Mouse (Mus musculus) T-helper 17 cell (primary cell): ENCODE data around the gene Ptdss2.

ENCODE experiments used
- in situ Hi-C, 2 experiments: fragments of 300-600 bp; cut with MboI, MseI; formaldehyde crosslinking; loops; 1 replicate in 1 of 2; 2 replicates in 1 of 2; pipeline ENCODE4 v1.15.1; 2025; ENCODE audit warnings: high pct_unique_total_duplicates in 2 of 2

Ptdss2 gene

GRCm38 (mm10) chr7:141169866-141170265, 47.7 kb downstream of the Ptdss2 start:
- in situ Hi-C loops: loop anchor here (5.0 to 10.0 kb wide), 7 partner anchors 38 to 1195 kb away; partner anchors contain the start of genes 6430531B16Rik (in 1 of the 2), B4galnt4 (in 1 of the 2) and Olfr525 (in 1 of the 2)

- in situ Hi-C loops: loop anchor here (5.0 to 10.0 kb wide), 5 partner anchors 75 to 1198 kb away; partner anchors contain the start of genes 6430531B16Rik (in 1 of the 2) and B4galnt4 (in 1 of the 2)
Observed at GRCm38 (mm10) chr7:141172116-141173006, 50.2 kb downstream of the Ptdss2 start, which contains the start of gene Rnh1. Gene Rnh1 (minus strand): TSS chr7:141172857.

- in situ Hi-C loops: loop anchor here (5.0 to 10.0 kb wide), 5 partner anchors 76 to 1199 kb away; partner anchors contain the start of genes 6430531B16Rik (in 1 of the 2) and B4galnt4 (in 1 of the 2)
Observed at GRCm38 (mm10) chr7:141173323-141173850, 51.2 kb downstream of the Ptdss2 start.

- in situ Hi-C loops: loop anchor here (5.0 to 10.0 kb wide), 5 partner anchors 83 to 1200 kb away; partner anchors contain the start of genes 6430531B16Rik (in 1 of the 2), B4galnt4 (in 1 of the 2), Gm45717 (in 1 of the 2) and Ifitm2 (in 1 of the 2)
Observed at GRCm38 (mm10) chr7:141175068-141175467, 52.9 kb downstream of the Ptdss2 start.

- in situ Hi-C loops: loop anchor here (5.0 to 10.0 kb wide), 5 partner anchors 84 to 1201 kb away; partner anchors contain the start of genes 6430531B16Rik (in 1 of the 2), B4galnt4 (in 1 of the 2), Gm45717 (in 1 of the 2) and Ifitm2 (in 1 of the 2)
Observed at GRCm38 (mm10) chr7:141176173-141176572, 54.0 kb downstream of the Ptdss2 start.

GRCm38 (mm10) chr7:141188194-141188593, 66.0 kb downstream of the Ptdss2 start:
- in situ Hi-C loops: loop anchor here in 1 of 2 experiments (5.0 kb wide), 1 partner anchor 346 kb away; no protein-coding TSS in a partner anchor

GRCm38 (mm10) chr7:141188733-141189132, 66.6 kb downstream of the Ptdss2 start:
- in situ Hi-C loops: loop anchor here in 1 of 2 experiments (5.0 kb wide), 1 partner anchor 346 kb away; no protein-coding TSS in a partner anchor

GRCm38 (mm10) chr7:141190220-141190619, 68.0 kb downstream of the Ptdss2 start:
- in situ Hi-C loops: no loop called here

GRCm38 (mm10) chr7:141191036-141191435, 68.9 kb downstream of the Ptdss2 start:
- in situ Hi-C loops: no loop called here

- in situ Hi-C loops: no loop called here
Observed at GRCm38 (mm10) chr7:141191796-141192685, 69.9 kb downstream of the Ptdss2 start.

GRCm38 (mm10) chr7:141192776-141193347, 70.7 kb downstream of the Ptdss2 start:
- in situ Hi-C loops: no loop called here

- in situ Hi-C loops: no loop called here
Observed at GRCm38 (mm10) chr7:141193348-141193856, 71.2 kb downstream of the Ptdss2 start.

- in situ Hi-C loops: no loop called here
Observed at GRCm38 (mm10) chr7:141193948-141194347, 71.8 kb downstream of the Ptdss2 start, which contains the start of the genes Hras and Lrrc56. Gene Hras (minus strand): TSS chr7:141194005. Gene Lrrc56 (plus strand): TSS chr7:141194157.

- in situ Hi-C loops: no loop called here
Observed at GRCm38 (mm10) chr7:141194409-141194808, 72.2 kb downstream of the Ptdss2 start.

- in situ Hi-C loops: no loop called here
Observed at GRCm38 (mm10) chr7:141194830-141195229, 72.6 kb downstream of the Ptdss2 start.

GRCm38 (mm10) chr7:141195754-141196153, 73.6 kb downstream of the Ptdss2 start:
- in situ Hi-C loops: no loop called here

- in situ Hi-C loops: no loop called here
Observed at GRCm38 (mm10) chr7:141196619-141197282, 74.6 kb downstream of the Ptdss2 start.

GRCm38 (mm10) chr7:141198121-141198520, 75.9 kb downstream of the Ptdss2 start:
- in situ Hi-C loops: no loop called here

- in situ Hi-C loops: no loop called here
Observed at GRCm38 (mm10) chr7:141204546-141204945, 82.4 kb downstream of the Ptdss2 start.
